Mouse (Mus musculus): ENCODE measurements around the gene Plekhf1.

Plekhf1 gene

DNA sequence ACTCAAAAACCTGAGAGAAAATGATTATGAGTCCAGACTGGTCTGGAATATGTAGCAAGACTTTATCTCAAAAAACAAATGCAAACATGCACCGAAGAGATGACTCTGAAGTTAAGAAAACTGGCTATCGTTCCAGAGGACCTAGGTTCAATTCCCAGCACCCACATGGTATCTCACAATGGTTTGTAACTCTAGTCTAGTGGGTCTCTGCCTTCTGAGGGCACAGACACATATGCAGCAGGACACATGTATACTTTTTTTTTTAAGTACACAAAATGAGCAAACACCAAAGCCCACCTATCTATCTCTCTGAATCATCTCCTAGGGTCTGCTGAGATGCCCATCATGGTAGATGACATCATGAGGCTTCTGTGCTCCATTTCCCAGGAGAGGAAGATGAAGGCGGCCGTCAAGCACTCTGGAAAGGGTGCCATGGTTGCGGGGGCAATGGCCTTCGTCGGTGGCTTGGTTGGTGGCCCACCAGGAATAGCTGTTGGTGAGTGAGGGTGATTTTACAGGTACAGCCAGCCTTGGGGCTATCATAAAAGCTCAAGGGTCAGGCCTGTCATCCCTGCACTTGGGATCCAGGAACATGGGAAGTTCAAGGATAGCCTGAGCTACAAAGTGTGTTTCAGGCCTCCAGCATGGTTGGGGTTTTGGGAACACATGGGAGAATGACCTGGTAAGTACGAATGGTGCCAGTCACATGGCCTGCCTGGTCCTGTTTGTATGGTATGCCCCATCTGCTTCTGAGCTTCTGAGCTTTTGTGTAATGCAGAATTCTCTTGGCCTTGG lies 39.3 kb downstream of the Plekhf1 start:
- DNase-seq (ENCODE audit: low read depth), result no peak

DNA sequence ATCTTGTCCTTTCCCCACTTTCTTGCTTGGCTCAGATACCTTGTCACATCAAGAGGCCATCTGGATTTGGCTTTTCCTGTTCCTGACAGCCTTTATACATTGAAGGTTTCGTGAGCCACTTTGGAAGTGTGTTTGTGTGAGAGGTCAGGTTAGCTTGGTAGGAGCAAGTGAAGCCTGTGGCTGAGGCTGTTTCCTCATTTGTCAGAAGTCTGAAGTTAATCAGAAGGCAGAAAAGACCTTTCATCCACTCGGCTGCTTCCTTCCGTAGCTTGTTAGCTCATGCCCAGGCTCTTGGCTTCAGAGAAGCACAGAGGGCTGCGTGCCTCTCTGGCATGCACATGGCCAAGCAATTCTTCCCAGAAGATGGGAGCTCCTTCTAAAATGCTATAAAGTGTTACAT lies 40.0 kb downstream of the Plekhf1 start:
- no peak for DNase-seq (ENCODE audit: low read depth)

DNA sequence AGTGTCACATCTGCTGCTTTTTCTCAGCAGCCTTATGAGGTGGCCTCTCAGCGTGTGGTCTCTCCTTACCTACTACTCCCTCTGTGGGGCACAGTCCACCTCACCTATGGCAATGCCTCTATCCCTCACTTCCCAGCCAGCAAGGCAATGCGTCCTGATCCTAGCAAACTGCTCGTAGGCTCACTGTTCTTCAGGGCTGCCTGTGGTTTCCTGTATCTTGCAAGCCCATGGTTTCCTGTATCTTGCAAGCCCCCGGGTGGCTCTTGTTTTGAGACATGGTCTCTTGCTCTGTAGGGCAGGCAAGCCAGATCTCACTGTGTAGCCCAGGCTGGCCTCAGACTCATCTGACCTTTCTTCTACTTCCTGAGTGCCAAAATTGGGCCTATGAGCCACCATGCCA lies 41.0 kb downstream of the Plekhf1 start:
- no peak for DNase-seq (ENCODE audit: low read depth)

DNA sequence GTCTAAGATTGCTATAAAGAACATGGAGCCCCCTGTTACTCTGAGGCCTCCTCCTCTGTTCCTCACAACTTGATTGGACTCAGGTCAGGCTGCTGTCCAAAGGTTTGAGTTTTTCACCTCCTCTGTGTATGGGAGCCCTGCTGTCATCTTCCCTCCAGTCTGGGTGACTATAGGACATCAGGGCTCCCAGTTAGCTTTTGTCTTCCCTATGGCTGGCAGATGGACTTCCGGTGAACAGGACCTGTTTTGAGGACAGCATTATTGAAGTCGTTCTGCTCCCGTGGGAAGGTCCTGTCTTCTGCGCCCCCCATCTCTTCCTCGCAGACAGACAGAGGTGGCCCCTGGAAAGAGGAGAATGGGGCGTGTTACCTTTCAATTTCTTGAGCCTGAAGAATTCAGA lies 43.0 kb downstream of the Plekhf1 start:
- no peak for DNase-seq (ENCODE audit: low read depth)

DNA sequence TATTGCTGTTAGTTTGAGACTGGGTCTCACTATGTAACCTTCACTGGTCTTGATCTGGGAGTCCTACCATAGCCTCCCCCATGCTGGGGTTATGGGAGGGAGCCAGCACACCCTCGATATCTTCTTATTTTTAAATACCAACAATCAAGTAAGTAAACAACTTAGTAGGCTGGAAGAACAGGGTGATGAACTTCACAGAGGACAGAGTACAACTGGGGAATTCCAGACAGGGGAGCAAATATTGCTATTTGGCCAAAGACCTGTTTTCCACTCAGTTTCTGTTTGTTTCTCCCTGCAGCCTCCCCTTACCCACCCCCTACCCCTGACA lies 43.4 kb downstream of the Plekhf1 start:
- DNase-seq (ENCODE audit: low read depth), result no peak

DNA sequence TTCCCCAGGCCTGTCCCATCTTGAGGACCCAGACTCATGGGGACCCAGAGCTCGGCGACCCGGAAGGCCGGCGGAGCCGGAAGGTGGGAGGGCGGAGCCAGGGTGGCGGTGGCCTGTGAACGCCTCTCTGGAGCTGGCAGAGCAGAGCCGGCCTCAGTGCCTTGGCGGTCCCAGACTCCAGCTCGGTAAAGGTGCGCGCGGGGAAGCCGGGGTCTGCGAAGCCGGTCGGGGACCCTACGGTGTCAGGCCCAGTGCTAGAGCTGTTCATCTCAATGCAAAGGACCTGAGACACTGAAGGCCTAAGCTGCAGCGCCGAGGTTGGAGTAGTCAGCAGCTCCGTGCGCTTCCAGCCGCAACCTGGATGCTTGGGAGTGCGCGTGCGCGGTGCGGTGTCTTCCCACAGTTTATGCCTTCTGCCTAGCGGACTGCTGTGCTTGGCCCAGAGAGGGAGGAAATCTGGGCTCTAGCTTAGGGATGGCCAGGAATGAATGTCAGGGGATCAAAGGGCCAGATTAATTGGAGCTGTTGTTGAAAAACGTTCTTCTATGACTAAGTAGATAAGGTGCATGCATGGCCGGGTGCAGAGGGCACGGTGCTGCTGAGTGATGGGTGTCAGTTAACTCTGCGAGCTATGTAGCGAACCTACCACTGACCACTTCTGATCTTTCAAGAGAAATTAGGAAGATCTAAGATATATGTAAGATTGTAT lies 44.0 kb downstream of the Plekhf1 start:
- DNase-seq (ENCODE audit: low read depth), result peak; percentile 70

DNA sequence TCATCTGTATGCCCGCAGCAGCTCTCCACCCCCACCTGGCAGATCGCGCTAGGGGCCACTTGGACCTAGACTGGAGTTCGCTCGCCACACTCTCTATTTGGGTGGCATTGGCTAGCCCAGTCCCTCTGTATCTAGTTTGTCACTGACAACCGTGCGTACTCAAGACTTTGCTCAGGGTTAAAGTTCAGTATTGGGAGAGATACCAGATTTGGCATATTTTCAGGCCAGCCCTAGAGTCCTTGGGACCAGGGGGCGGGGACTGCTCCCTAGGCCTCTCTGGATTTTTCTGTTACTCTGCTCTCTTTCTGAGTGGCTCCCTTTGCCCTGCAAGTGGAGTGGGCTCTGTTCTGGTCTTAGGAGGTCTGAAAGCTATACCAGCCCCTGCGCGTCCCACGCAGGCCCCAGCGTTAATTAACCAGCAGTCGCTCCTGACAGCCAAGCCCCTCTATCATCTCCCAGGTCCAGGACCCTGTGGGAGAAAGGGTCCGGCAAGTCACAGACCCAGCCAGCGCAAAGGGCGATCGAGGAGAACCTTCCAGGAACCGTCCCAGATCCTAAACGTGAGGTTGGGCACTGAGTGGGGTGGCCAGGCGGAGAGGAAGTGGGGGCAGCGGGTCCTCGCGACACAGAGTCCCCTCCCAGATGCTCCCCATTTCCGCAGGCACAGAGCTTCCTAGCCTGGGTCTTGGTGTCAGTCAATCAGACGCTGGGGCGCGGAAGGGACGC lies 44.7 kb downstream of the Plekhf1 start, which contains the start of gene 1600014C10Rik:
Gene 1600014C10Rik (plus strand): TSS at position 256 of the 726 bp plus-strand sequence.
- no peak for DNase-seq (ENCODE audit: low read depth)

DNA sequence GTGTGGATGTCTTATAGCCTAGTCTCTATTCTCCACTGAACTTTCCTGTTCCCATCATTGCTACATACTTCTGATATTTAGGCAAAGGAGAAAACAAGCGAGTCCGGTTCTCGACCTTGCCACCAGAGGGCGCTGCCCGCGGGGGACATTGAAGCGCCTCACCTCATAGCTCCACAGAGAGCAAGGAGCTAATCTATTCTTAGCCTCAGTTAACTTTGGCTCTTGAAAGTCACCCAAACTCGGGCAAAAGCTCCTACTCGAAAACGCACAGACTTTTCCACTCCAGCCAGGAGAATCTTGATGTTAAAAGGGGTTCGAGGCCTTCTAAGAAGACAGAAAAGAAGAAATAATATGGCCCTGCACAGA lies 45.2 kb downstream of the Plekhf1 start:
- DNase-seq (ENCODE audit: low read depth), result peak; percentile 63

DNA sequence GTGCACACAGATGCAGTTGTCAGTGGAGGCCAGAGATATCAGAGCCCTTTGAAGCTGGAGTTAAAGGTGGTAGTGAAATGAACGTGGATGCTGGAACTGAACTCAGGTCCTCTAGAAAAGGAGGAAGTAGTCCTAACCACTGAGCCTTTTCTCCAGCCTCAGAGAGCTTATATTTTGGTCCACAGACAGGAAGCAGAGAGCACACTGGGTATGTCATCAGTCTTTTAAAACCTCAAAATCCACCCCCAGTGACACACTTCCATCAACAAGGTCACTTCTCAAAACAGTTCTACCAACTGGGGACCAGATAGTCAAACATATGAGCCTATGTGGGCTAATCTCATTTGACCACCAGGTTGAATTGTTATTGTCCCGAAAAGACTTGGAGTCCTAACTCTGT lies 46.5 kb downstream of the Plekhf1 start:
- DNase-seq (ENCODE audit: low read depth), result no peak

DNA sequence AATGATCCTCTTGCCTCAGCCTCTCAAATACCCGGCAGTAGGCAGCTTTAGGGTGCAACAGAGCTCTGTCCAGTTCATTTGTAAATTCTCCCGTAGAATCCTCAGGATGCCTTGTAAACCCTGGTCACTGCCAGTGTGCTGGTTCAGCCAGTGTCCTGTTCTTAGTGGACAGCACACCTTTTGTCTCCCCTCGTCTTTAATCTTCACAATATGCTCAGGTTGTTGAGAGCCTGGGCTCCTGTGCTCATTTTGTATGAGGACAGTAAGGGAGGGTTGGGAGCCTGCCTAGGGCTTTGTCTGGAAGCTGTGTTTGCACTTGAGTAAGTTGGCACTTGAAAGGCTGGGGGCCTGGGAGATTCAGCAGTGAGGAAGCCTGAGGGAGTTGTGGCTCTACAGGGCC lies 47.9 kb downstream of the Plekhf1 start:
- no peak for DNase-seq (ENCODE audit: low read depth)

DNA sequence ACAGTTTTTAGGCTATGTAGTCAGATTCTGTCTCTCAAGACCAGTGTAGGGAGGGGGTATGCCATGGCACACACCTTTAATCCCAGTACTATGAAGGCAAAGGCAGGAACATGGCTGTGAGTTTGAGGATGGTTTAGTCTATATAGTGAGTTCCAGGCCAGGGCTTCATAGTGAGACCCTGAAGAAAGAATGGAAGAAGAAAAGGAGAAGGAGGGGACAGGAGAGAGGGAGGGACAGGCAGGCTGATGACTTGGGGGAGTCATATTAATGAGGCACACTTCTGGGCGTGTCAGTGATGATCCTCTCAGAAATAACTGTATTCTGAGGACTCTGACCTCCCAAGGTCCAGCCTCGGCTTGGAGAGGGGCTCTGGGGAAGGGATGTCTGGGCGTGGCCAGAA lies 51.8 kb downstream of the Plekhf1 start:
- DNase-seq (ENCODE audit: low read depth), result no peak

DNA sequence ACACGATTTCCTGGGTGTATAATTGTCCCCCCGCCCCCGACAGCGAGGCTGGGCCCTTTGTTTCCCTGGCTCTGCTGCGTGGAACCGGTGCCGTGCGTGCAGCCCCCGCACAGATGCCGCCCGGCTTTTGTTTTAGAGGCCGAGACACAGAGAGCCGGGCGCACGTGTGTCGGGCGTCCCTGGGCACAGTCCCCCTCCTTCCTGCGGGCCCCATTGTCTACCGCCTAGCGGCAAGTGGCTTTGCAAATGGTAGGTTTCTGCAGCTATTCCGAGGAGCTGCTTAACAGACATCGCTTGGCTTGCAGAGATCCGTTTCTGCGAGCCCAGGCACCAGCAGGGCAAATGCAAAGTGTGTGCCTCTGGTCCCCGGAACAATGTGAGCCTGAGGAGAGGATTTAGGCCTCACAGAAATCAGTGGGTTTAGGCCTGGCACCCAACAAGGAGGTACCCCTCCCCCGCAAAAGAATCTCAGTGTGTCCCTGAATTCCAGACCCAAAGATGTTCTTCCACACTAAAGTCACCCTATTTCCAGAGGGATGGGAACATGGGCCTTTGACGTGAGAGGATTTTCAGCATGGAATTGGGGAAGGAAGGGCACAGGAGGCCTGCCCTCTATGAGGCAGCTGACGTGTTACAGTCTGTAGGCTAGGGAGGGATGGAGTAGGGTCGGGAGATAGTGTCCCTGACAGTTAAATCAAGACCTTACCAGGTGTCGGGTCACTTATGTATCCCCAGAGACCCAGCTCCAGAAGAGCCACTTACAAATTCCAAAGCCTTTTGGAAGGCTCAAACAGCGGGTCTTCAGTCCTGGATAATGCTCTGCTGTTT lies 53.3 kb downstream of the Plekhf1 start:
- DNase-seq (ENCODE audit: low read depth), result no peak

DNA sequence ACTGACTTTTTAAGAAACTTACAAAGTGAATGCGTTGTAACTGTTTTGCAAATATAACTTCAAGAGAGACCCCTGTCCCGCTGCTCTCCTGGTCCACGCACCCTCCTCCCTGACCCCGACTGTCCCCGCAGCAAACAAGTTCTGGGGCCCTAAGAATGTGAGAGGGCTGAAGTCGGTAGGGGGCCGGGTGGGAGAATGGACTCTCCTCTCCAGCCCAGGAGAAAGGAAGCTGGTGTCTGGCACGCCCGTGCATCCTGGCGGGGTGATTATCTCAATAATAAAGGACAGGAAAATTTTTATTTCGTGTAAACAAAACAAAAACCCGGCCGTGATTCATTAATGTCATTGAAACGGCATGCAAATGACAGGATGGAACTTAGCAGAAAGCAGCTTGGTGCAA lies 53.9 kb downstream of the Plekhf1 start:
- no peak for DNase-seq (ENCODE audit: low read depth)

DNA sequence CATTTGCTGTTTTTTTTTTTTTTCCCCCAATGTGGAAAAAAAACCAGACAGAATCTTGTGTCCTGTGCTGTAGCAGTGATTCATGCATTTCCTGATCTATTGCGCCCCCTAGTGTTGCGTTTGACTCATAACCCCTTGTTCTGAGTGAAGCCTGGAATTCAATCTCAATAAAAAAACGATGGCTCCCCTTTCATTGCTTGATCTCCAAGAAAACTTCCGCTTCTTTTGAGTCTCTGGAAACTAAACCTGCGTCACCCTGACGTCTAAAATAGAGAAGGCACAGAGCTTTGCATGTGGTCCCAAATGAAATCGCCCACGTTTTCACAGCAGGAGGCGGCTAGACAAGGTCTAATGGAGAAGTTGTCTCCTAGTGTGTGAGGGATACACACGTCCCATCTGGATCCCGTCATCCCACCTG lies 60.1 kb downstream of the Plekhf1 start:
- peak; percentile 29 for DNase-seq (ENCODE audit: low read depth)

Data from fibroblast of lung, adult 2 months (primary cell).